Comparison of ENCODE assay signal across 17 mouse cellular contexts in the genomic region with DNA sequence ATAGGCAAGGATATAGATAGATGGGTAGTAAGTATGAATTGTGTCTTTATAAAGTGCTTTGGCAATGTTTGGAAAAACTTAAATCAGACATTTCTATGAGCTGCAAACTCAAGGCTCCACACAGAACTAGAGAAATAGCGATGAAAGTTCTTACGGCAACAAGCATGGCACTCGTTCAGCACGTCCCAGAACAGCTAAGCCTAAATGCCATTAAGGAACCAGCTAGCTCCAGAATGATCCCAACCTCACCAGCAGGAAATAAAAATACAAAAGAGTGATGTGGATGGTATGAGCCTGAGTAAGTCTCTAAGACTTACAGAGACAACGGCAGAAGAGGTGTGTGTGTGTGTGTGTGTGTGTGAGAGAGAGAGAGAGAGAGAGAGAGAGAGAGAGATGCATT. TPM values are rescaled to one million over a fixed set of nuclear protein-coding genes. Genes with fewer than 3 reads are reported as not detected.
"Had no signal": no experiment of that assay in that cellular context is flagged by ENCODE, and none has a peak within 500 bp of the region (broad histone marks: within the 10 kb centered on the region; RNA-seq: fewer than 3 reads in every experiment).

No protein-coding gene starts in this region.

- H3K4me1 ChIP-seq: neural tube, embryonic 13.5 days; neural tube, embryonic 15.5 days; stomach, embryonic 15.5 days had no signal

- H3K4me3 ChIP-seq: neural tube, embryonic 13.5 days; neural tube, embryonic 15.5 days; stomach, embryonic 15.5 days had no signal

- H3K9ac ChIP-seq: neural tube, embryonic 13.5 days; neural tube, embryonic 15.5 days; stomach, embryonic 15.5 days had no signal

- H3K36me3 ChIP-seq: neural tube, embryonic 13.5 days; neural tube, embryonic 15.5 days; stomach, embryonic 15.5 days had no signal

- H3K27me3 ChIP-seq: neural tube, embryonic 13.5 days; neural tube, embryonic 15.5 days; stomach, embryonic 15.5 days had no signal

- H3K4me2 ChIP-seq: neural tube, embryonic 13.5 days; neural tube, embryonic 15.5 days; stomach, embryonic 15.5 days had no signal

- H3K27ac ChIP-seq: neural tube, embryonic 13.5 days; neural tube, embryonic 15.5 days; stomach, embryonic 15.5 days; stomach, postnatal 0 days had no signal

- DNase-seq: retina, postnatal 1 day; right cerebral cortex, adult 18-20 months; right cerebral cortex, postnatal 14 days; right cerebral cortex, postnatal 25 days; right cerebral cortex, postnatal 4 days; spleen, adult 18-20 months; thymus, adult 18-20 months; thymus, adult 2 months; thymus, postnatal 14 days; thymus, postnatal 25 days; thymus, postnatal 36 days; thymus, postnatal 4 days had no signal

- H3K9me3 ChIP-seq: neural tube, embryonic 13.5 days; neural tube, embryonic 15.5 days; stomach, embryonic 15.5 days had no signal

RNA-seq across cellular contexts. Expression of a gene that starts 20.2 kb away (rescaled TPM):
- total RNA-seq: neutrophil, adult 5-6 weeks had no signal
